Mouse (Mus musculus): ENCODE measurements around the gene Olfr43. TPM values are rescaled to one million over a fixed set of nuclear protein-coding genes. Genes with fewer than 3 reads are reported as not detected.

Olfr43 gene
- polyA plus RNA-seq (2012; rRNA removed) = not detected in 2 replicates

DNA sequence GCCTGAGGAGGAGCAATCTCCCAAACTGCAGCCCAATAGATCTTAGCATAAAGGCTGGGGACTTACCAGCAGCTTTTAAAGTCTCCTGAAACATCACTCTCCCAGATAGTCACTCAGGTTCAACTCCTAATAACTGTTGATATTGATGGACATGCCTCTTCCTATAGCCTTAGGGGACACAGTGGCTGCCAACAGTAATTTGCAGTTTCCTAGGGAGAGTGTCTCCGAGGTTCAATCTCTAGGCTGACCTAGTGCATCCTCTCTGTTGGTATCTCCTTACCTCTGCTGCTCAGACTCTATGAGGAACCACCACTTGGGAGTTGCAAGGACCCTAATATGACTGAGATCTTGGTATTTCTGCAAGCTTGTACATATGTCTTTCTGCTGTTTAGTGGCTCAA lies at the start of gene Olfr43:
Gene Olfr43, minus strand, starts transcription at position 101 of the 400 bp plus-strand sequence.
- no peaks in the 10 kb centered on the region for H3K4me1 ChIP-seq (ENCODE audit: control insufficient read depth, insufficient read depth, low read length)
- H3K4me3 ChIP-seq (ENCODE audit: insufficient read depth, low read depth, low read length) = no peak within 1 kb of the TSS
- DNase-seq = no peak
- TF ChIP-seq POLR2A (IDR thresholded peaks at IDR 0.05; ENCODE audit: low read depth, low read length) (no peak), CTCF (conservative IDR thresholded peaks at IDR 0.05; ENCODE audit: insufficient read depth, insufficient read length, low read depth, low read length) (no peak)
- H3K27ac ChIP-seq (ENCODE audit: insufficient read depth, low read depth, low read length) = no peak within 1 kb of the TSS
- H3K27me3 ChIP-seq (replicated peaks; ENCODE audit: control insufficient read depth, insufficient read depth, low read length) = no peaks in the 10 kb centered on the region; the same call in 1 of the 2 replicates
- H3K36me3 ChIP-seq (ENCODE audit: control insufficient read depth, insufficient read depth, low read length) = no peaks in the 10 kb centered on the region
- WGBS = 53% methylated on average over 1 of the region's 1 CpGs

DNA sequence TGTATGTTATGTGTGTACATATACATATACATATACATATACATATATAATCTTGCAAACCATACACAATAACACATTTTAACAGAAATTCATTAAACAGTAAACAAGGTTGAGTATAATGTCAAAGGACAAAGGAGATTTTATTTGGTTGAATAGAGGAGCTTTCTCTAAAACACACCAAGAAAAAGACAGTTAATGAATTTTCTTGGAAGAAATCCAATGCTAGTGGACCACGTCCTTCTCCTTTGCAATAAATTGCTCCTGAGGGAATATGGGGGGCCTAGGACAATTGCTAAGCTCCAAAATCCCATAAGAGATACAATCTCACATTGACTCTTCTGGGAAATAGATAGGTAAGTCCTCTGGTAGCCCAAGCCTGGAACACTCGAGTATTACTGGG lies 48.3 kb upstream of the Olfr43 start, which contains the start of gene Olfr406:
Gene Olfr406, plus strand, starts transcription at position 301 of the 400 bp plus-strand sequence.
- Histone ChIP-seq H3K27ac (ENCODE audit: insufficient read depth, low read depth, low read length) (no peak within 1 kb of the TSS), H3K36me3 (ENCODE audit: control insufficient read depth, insufficient read depth, low read length) (no peaks in the 10 kb centered on the region), H3K27me3 (replicated peaks; ENCODE audit: control insufficient read depth, insufficient read depth, low read length) (no peaks in the 10 kb centered on the region), H3K4me3 (ENCODE audit: insufficient read depth, low read depth, low read length) (no peak within 1 kb of the TSS), H3K4me1 (ENCODE audit: control insufficient read depth, insufficient read depth, low read length) (no peaks in the 10 kb centered on the region)
- no peak for TF ChIP-seq POLR2A (IDR thresholded peaks at IDR 0.05; ENCODE audit: low read depth, low read length)
- no peak for TF ChIP-seq CTCF (conservative IDR thresholded peaks at IDR 0.05; ENCODE audit: insufficient read depth, insufficient read length, low read depth, low read length)
- 43% methylated on average over 2 of the region's 2 CpGs for WGBS
- no peak for DNase-seq

DNA sequence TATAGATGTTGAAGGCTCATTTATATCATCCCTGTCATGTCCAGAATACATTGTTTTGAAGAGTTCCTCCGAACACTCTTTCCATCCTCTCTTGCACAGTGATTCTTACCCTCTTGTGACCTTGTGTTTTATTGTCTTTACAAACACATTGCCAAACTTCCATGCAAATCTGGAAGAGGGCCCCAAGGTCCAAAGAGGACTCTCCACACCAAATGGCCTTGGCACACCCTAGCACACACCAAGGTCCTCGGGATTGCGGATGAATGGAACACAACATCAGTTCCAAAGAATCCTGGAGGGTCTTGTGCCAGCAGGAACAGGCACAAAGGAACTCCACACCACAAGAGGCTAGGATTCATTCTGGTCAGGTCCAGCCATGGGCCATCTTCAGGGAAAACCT lies 30.0 kb upstream of the Olfr43 start:
- no peak for DNase-seq
- Histone ChIP-seq H3K4me3 (ENCODE audit: insufficient read depth, low read depth, low read length) (no peak overlapping the region), H3K36me3 (ENCODE audit: control insufficient read depth, insufficient read depth, low read length) (no peaks in the 10 kb centered on the region), H3K27me3 (replicated peaks; ENCODE audit: control insufficient read depth, insufficient read depth, low read length) (no peaks in the 10 kb centered on the region), H3K27ac (ENCODE audit: insufficient read depth, low read depth, low read length) (no peak overlapping the region), H3K4me1 (ENCODE audit: control insufficient read depth, insufficient read depth, low read length) (no peaks in the 10 kb centered on the region)
- WGBS = 88% methylated on average over 3 of the region's 3 CpGs
- TF ChIP-seq CTCF (conservative IDR thresholded peaks at IDR 0.05; ENCODE audit: insufficient read depth, insufficient read length, low read depth, low read length) (no peak), POLR2A (IDR thresholded peaks at IDR 0.05; ENCODE audit: low read depth, low read length) (no peak)

DNA sequence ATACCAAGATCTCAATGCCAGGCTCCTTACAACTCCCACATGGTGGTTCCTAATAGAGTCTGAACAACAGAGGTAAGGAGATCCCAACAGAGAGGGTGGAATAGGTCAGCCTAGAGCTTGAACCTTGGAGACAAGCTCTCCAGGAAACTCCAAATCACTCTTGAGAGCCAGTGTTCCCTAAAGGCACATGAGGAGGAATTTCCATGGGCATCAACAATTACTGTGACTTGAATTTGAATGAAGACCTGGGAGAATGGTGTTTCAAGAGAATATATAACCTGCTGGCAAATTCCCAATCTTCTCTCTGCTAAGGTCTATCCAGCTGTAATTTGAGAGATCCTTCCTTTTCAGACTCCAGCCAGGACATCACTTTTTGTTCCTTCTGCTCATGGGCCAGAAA lies 25.2 kb downstream of the Olfr43 start, which contains the start of gene Olfr403:
Gene Olfr403, plus strand, starts transcription at position 301 of the 400 bp plus-strand sequence.
- no peaks in the 10 kb centered on the region for H3K36me3 ChIP-seq (ENCODE audit: control insufficient read depth, insufficient read depth, low read length)
- no peak for DNase-seq
- TF ChIP-seq POLR2A (IDR thresholded peaks at IDR 0.05; ENCODE audit: low read depth, low read length) (no peak), CTCF (conservative IDR thresholded peaks at IDR 0.05; ENCODE audit: insufficient read depth, insufficient read length, low read depth, low read length) (no peak)
- no peak within 1 kb of the TSS for H3K4me3 ChIP-seq (ENCODE audit: insufficient read depth, low read depth, low read length)
- no peak within 1 kb of the TSS for H3K27ac ChIP-seq (ENCODE audit: insufficient read depth, low read depth, low read length)
- H3K4me1 ChIP-seq (ENCODE audit: control insufficient read depth, insufficient read depth, low read length) = no peaks in the 10 kb centered on the region
- H3K27me3 ChIP-seq (replicated peaks; ENCODE audit: control insufficient read depth, insufficient read depth, low read length) = no peaks in the 10 kb centered on the region

DNA sequence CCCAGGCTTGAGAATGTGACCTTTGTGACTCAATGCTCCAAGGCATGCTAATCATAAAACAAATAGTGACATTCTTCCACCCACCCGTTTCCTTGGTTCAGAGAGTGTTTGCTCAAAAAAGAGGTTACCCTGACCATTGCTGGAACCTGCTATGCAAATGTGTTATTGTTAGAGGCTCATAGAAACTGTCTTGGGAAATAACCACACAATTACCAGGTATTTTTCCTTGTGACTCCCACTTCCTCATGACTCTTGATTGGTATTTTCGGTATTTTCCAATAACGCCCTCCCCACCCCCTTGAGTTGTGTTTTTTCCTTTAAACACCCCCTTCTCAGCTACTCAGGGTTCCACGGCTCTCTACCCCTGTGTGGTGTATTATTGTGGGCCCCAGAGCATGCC lies 27.4 kb downstream of the Olfr43 start:
- H3K27ac ChIP-seq (ENCODE audit: insufficient read depth, low read depth, low read length) = no peak overlapping the region
- no peaks in the 10 kb centered on the region for H3K27me3 ChIP-seq (replicated peaks; ENCODE audit: control insufficient read depth, insufficient read depth, low read length)
- WGBS = 64% methylated on average over 4 of the region's 4 CpGs
- no peaks in the 10 kb centered on the region for H3K4me1 ChIP-seq (ENCODE audit: control insufficient read depth, insufficient read depth, low read length)
- H3K36me3 ChIP-seq (ENCODE audit: control insufficient read depth, insufficient read depth, low read length) = no peaks in the 10 kb centered on the region
- TF ChIP-seq CTCF (conservative IDR thresholded peaks at IDR 0.05; ENCODE audit: insufficient read depth, insufficient read length, low read depth, low read length) (no peak), POLR2A (IDR thresholded peaks at IDR 0.05; ENCODE audit: low read depth, low read length) (no peak)
- no peak overlapping the region for H3K4me3 ChIP-seq (ENCODE audit: insufficient read depth, low read depth, low read length)
- DNase-seq = peak; percentile 7

DNA sequence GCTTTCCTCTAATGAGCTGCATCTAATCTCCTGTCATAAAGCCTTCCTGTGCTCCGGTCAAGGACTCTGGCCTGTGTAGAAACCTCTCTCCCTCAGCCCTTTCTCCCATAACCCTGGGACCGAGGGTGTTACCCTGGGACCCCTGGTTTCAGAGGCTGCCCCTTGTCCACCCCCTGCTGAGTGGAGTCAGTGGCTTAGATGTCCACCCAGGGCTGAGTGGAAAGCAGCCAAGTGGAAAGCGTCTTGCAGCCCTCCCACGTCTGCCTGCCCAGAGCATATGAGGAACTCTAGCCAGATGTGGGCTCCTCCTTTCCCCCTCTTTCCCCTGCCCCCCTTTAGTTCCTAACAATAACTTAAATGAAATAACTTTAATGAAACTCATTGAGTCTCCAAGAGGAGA lies 28.0 kb downstream of the Olfr43 start:
- WGBS = 37% methylated on average over 4 of the region's 4 CpGs
- Histone ChIP-seq H3K36me3 (ENCODE audit: control insufficient read depth, insufficient read depth, low read length) (no peaks in the 10 kb centered on the region), H3K4me3 (ENCODE audit: insufficient read depth, low read depth, low read length) (no peak overlapping the region), H3K27me3 (replicated peaks; ENCODE audit: control insufficient read depth, insufficient read depth, low read length) (no peaks in the 10 kb centered on the region), H3K4me1 (ENCODE audit: control insufficient read depth, insufficient read depth, low read length) (no peaks in the 10 kb centered on the region), H3K27ac (ENCODE audit: insufficient read depth, low read depth, low read length) (no peak overlapping the region)
- TF ChIP-seq POLR2A (IDR thresholded peaks at IDR 0.05; ENCODE audit: low read depth, low read length) (no peak), CTCF (conservative IDR thresholded peaks at IDR 0.05; ENCODE audit: insufficient read depth, insufficient read length, low read depth, low read length) (no peak)
- peak; percentile 8 for DNase-seq

DNA sequence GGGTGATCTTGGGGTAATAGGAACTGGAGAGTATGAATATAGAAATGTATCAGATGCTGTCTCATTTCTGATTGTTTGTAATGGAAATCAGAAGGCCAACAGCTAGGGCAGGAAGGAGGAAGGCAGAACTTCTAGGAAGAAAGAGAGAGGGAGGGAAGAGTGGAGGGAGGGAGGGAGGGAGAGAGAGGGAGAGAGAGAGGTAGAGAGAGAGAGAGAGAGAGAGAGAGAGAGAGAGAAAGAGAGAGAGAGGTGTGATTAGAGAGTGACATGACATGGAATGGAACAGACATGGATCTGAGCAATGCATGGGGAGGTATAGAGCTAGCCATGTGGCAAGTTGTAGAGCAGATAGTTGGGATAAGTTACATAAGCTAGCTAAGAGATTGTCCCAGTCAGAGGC lies 42.4 kb downstream of the Olfr43 start:
- no peak for TF ChIP-seq POLR2A (IDR thresholded peaks at IDR 0.05; ENCODE audit: low read depth, low read length)
- TF ChIP-seq CTCF (conservative IDR thresholded peaks at IDR 0.05; ENCODE audit: insufficient read depth, insufficient read length, low read depth, low read length) = no peak
- DNase-seq = no peak

More for the DNA sequence above, 42.4 kb downstream of the Olfr43 start:
- Histone ChIP-seq H3K27me3 (replicated peaks; ENCODE audit: control insufficient read depth, insufficient read depth, low read length) (no peaks in the 10 kb centered on the region), H3K36me3 (ENCODE audit: control insufficient read depth, insufficient read depth, low read length) (no peaks in the 10 kb centered on the region), H3K4me1 (ENCODE audit: control insufficient read depth, insufficient read depth, low read length) (no peaks in the 10 kb centered on the region), H3K27ac (ENCODE audit: insufficient read depth, low read depth, low read length) (no peak overlapping the region), H3K4me3 (ENCODE audit: insufficient read depth, low read depth, low read length) (no peak overlapping the region)

Other genes starting within 250 kb of the Olfr43 start
- gene Olfr398, start 221.0 kb downstream of the Olfr43 start, polyA plus RNA-seq (2012; rRNA removed) = not detected in 2 replicates
- gene Olfr139, start 154.8 kb downstream of the Olfr43 start, polyA plus RNA-seq (2012; rRNA removed) = not detected in 2 replicates
- not detected in 2 replicates for gene Olfr399, start 154.8 kb downstream of the Olfr43 start, polyA plus RNA-seq (2012; rRNA removed)
- not detected in 2 replicates for gene Zfp616, start 141.4 kb downstream of the Olfr43 start, polyA plus RNA-seq (2012; rRNA removed)
- gene Olfr401, start 97.7 kb downstream of the Olfr43 start, polyA plus RNA-seq (2012; rRNA removed) = not detected in 2 replicates
- gene Olfr402, start 57.9 kb downstream of the Olfr43 start, polyA plus RNA-seq (2012; rRNA removed) = not detected in 2 replicates
- gene Olfr403, start 25.1 kb downstream of the Olfr43 start, polyA plus RNA-seq (2012; rRNA removed) = not detected in 2 replicates
- gene Olfr406, start 48.4 kb upstream of the Olfr43 start, polyA plus RNA-seq (2012; rRNA removed) = not detected in 2 replicates
- not detected in 2 replicates for gene Olfr59, start 72.4 kb upstream of the Olfr43 start, polyA plus RNA-seq (2012; rRNA removed)
- not detected in 2 replicates for gene Olfr410, start 126.7 kb upstream of the Olfr43 start, polyA plus RNA-seq (2012; rRNA removed)
- gene Olfr411, start 141.3 kb upstream of the Olfr43 start, polyA plus RNA-seq (2012; rRNA removed) = not detected in 2 replicates
- gene Olfr412, start 150.7 kb upstream of the Olfr43 start, polyA plus RNA-seq (2012; rRNA removed) = not detected in 2 replicates

Measured in kidney, adult 2 months (tissue).